Mouse (Mus musculus) lung, postnatal 0 days (tissue): ENCODE results near the gene Abcb4.
A peak's percentile ranks its signal among the peaks of the same experiment; 100 is the strongest.

Experiments
- CTCF ChIP-seq: IDR thresholded peaks from 2 replicates; pipeline ENCODE4 v1.5.1; 2016; ENCODE audit warnings: antibody characterized with exemption, mild to moderate bottlenecking
- EP300 ChIP-seq: IDR thresholded peaks from 2 replicates; pipeline ENCODE4 v1.6.1; 2016; ENCODE audit warnings: antibody characterized with exemption, mild to moderate bottlenecking, control low read depth

DNA sequence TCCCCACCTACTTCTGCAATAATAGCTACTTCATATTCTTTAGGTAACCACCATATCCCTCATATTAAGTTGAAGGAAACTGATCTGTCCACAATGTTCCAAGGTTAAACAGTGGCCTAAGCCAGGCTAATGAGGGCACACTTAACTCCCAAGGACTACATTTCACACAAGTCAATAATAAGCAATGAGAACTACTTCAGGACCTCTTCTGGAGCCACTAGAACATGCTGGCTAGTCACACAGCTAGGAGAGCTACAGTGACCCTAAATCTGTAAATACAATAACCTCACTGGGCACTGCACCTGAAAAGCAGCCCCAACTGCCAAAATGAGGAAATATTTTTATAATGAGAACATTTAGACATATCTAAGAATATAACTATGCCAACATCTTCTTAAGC lies 81.2 kb downstream of the Abcb4 start:
- TF ChIP-seq CTCF (no peak), EP300 (peak; percentile 24; the same call in 1 of the 2 replicates)
